Mouse (Mus musculus) yolk sac, embryonic 10.5 days (tissue): Measurements from ENCODE around the gene Hormad1.
A peak's percentile ranks its signal among the peaks of the same experiment; 100 is the strongest.
"Not testable (repeated sequence)": the region's sequence is repeated elsewhere in the genome, so short reads cannot be mapped to it uniquely, and the experiment has no call there.

Experiments
- DNase-seq: peaks from one replicate; pipeline ENCODE4 v3.0.0-alpha.2; 2017; ENCODE audit warnings: low spot score

Gene Hormad1

DNA sequence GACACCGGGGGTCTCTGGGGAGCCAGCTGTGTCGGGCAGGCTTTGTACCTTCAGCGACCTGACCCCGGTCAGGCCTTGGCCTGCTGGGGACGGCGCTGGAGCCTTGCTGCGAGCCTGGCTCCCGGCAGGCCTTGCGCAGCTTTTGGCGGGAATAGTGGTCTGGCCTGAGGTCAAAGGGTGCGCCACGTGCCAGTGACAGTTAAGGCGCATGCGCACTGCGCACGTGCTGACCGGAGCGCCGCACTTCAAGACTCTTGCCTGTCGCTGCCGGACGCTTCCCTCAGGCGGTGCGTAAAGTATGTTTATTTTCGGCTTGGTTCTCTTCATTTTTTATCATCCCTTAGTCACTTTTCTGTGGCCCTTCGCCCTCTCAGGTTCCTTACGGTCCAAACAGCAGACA lies at the start of gene Hormad1:
Hormad1 (plus strand) TSS at position 241 of the 400 bp plus-strand sequence.
- DNase-seq, result no peak

DNA sequence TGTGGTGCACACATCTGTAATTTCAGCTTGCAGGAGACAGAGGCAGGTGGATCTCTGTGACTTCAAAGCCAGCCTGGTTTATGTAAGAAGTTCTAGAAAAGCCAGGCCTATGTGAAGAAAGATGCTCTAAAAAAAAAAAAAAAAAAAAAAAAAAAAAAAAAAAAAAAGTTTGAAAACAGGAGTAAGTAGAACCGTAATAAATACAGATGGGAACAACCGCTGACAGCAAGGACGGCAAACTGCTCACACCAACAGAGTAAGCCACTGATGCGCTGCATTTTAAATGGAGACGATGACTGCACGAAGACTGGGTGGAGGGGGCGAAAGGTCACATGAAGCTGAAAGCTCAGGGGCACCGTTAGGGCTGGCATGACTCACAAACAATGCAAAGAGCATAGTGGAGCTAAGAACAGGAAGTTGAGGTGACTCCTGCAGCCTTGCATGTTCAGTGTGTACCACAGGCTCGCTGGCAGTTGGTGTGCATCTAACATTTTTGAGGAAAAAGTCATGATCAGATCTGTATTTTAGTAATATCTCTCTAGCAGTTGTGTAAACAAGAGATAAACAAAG lies 47.8 kb upstream of the Hormad1 start:
- DNase-seq, result no peak

DNA sequence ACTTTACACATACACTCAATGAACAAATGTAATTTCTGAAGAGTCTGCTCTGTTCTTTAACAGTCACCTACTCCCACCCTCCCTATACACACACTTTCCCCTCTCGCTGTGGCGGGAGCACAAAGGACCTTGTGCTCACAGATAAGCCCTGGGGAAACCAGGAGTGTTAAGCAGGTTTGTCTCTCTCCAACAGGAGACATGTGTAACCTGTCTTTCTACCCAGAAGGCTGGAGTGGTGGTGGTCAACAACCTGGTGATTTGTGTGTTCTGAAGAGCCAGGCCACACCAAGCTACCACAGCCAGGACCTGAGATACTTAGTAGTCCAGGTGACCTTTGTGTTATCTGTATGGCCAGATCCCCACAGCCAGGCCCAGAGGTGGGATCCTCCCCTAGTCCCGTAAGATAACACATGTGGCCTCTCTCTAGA lies 42.8 kb upstream of the Hormad1 start:
- peak; percentile 23 for DNase-seq

DNA sequence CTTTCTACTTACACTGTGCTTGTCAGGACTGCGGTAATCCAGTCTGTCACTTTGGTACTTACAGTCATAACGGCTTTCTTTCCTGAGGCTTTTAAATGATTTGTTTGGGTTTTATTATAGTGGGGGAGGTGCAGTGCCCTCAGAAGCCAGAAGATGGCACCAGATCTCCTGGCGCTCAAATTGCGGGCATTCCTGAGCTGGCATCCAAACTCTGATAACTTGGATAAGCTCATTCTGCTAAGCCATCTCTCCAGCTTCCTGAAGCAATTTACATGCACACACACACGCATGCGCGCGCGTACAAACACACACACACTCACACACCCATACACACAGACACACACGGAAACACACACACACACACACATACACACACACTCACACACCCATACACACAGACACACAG lies 42.0 kb upstream of the Hormad1 start:
- DNase-seq, result peak; percentile 66

DNA sequence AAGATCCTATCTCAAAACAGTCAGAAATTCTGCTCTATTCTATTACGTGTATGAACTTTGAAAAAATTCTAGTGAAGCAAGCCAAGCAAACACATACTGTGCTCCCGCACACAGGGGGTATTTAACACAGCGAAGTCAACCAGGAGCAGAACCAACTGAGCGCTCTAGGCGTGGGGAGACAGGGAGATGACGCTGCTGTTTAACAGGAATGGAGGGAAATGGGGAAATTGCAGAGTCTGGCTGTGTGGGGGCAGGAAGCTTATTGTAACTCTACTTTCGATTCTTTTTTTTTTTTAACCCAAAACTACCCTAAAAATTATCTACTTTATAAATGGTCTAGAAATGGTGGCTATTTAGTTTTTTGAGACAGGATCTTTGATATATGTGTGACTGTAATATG lies 40.6 kb upstream of the Hormad1 start:
- DNase-seq, result no peak

DNA sequence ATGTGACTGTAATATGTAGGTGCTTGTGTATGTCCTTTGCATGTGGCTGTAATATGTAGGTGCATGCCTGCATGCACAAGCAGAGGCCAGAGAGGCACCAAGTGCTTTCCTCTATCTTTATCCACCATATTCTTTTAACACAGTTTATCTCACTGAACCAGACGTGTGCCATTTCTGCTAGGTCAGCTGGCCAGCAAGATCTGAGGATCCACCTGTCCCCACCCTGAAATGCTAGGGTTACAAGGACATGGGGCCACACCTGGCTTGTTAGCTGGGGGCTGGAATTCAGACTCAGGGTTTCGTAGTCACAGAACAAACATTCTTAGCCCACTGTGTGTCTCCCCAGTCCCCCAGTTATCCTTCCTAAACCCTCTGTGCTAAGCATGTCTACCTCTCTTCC lies 40.2 kb upstream of the Hormad1 start:
- peak; percentile 41 for DNase-seq

DNA sequence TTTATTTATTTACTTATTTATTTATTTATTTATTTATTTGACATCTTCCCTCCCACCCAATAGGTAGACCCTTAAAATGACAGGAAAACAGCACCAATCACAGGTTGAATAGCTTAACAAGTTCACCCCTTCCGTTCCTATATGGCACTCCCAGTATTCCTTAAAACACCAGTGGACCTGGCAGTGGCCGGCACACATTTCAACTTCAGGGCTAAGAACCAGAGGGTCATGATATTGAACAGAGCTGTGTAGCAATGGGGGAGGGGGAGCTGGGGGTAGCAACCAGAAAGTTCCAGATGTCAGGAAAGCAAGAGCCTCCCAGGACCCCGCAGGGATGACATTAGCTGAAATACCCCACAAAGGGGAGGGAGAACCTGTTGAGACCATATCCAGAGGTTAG lies 39.4 kb upstream of the Hormad1 start:
- DNase-seq, result no peak

DNA sequence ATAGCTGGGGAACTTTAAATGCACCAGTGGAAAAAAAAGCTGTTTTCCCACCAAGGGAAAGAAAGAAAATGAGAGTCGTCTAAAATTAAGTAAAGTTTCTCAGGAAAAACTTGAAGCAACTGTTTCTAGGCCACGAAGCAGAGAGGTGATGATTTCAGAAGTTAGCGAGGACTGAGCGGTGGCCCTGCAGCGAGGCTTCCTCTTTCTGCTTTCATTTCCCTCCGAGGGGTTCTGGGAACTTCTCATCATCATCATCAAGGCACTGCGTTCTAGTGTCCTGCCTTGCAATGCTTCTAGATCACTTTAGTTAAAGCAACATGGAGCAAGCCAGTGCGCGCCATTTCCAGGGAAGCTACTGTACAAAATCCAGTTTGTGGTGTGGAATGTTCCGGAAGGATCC lies 38.3 kb upstream of the Hormad1 start:
- no peak for DNase-seq

DNA sequence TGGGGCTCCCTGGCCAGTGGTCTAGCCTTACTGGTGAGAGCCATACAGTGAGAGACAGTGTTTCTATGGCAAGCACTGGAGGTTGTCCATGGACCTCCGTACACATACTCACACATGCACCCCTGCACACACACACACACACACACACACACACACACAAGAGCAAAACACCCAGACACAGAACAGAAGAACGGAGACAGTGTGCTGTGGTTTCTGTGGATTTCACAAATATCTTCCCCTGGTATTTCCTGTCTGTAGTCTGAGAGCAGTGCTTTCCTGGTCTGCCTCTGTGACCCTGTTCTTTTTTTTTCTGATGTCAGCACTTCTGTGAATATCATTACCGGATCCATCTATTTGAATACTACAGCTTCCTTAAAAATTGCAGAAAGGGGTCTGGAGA lies 35.8 kb upstream of the Hormad1 start:
- DNase-seq, result peak; percentile 41

DNA sequence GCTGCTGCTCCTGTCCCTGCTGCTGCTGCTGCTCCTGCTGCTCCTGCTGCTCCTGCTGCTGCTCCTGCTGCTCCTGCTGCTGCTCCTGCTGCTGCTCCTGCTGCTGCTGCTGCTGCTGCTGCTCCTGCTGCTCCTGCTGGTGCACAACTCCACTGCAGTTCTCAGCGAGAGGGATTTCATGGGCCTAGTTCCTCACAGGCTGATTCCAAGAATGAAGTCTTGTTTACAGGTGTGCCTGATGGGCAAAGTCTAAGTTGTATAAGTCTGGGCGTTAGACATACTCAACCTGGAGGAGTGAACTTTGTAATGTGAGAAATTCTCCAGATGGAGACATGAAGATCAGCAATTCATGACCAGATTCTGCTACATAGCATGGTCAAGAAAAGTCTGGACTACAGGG lies 34.8 kb upstream of the Hormad1 start:
- peak; percentile 74 for DNase-seq

DNA sequence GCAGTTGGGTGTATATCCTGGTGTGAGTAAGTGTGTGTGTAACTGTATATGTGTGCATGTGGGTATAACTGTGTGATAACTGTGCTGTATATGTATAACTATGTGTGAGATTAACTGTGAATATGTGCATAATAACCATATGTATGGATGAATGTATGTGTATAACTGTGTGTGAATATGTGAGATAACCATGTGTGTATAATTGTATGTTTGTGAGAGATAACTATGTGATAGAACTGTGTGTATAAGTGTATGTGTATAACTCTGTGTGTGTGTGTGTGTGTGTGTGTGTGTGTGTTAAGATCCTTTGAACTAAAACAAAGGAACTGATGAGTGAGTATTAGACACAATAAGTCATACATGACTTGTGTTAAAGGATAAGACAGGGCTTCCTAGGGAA lies 33.4 kb upstream of the Hormad1 start:
- DNase-seq, result no peak

DNA sequence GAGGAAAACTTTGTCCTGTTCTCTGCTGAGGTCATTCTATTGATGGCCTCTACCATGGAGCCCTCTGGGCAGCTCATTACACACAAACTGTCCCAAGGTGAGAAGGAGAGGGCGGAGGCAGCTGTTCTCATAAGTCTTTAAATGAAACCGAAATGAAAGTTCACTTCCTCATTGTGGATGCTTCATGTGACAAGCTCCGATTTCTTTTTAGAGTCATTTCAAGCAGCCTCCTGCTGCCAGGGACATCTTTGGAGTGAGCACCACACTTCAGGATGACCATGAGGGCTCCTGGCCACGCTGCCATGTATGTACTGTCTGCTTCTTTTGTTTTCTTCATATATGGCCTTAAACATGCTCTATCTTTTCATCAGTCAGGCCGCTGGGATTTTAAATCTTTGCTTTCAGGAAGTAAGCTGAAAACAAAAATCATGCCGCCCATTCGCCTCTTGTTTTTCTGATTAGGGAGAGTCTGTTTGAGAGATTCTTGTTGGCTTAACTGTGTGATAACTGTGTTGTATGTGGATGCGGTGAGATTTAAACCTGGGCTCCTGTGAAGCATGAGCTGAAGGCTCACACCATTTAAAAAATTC lies 32.8 kb upstream of the Hormad1 start, which contains the start of gene Ctss:
Ctss (plus strand) TSS at position 165 of the 590 bp plus-strand sequence.
- DNase-seq, result no peak

DNA sequence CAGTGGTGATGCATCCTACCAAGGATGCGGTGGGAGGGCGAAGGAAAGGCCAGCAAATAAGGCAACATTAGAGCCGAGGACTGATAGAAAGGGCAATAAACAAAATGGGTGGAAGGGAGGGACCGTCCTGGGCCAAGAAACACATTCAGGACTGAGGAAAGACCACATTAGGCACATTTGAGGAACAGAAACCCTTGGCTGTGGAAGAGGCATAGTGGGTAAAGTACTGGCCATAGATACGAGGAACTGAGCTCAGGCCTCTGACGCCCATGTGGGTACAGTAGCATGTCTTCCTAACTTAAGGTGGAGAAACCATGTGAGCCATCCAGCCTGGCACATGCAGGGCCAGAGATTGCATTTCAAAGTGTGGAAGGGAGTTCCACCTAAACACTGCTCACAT lies 29.7 kb upstream of the Hormad1 start:
- no peak for DNase-seq

DNA sequence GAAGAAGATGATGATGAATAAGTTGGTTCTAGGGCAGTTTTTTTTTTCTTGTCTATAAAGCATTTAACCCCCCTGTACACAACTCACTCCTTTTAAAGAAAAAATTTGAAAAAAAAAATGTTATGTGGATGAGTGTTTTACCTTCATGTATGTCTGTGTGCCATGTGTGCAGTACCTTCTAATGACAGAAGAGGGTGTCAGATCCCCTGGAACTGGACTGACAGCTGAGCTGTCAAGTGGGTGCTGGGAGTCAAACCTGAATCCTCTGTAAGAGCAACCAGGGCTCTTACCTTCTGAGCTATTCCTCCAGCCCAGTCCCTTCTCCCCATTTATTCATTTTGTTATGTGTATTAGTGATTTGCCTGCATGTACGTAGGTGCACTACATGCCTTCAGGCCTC lies 28.5 kb upstream of the Hormad1 start:
- no peak for DNase-seq

DNA sequence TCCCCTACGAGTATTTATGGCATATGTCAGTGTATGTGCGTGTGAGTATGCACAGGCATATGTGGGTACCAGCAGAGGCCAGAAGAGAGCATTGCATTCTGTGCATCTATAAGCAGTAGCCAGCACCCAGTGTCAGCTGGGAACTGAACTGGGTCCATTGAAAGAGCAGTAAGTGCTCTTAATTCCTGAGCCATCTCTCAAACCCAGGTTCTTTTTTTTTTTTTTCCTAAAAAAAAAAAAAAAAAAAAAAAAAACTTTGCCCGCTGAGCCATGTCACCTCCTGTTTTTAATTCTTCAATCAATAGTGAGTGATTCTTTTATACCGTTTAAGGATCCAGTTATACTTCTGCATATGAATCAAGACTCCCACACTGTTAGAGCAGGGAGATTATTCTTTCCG lies 26.1 kb upstream of the Hormad1 start:
- no peak for DNase-seq

DNA sequence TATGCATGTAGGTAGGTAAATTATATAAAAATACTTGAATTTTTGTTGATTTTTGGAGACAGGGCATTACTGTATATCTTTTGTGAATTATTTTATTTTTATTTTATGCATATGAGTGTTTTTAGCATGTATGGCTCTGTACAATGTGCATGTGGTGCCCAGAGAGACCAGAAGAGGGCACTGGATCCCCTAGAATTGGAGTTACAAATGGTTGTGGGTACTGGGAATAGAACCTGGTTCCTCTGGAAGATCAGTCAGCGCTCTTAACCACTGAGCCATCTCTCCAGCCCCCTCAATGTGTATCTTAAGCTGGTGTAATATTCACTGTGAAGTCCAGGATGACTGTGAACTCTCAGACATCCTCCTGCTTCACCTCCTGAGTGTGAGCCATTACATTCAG lies 24.6 kb upstream of the Hormad1 start:
- no peak for DNase-seq

DNA sequence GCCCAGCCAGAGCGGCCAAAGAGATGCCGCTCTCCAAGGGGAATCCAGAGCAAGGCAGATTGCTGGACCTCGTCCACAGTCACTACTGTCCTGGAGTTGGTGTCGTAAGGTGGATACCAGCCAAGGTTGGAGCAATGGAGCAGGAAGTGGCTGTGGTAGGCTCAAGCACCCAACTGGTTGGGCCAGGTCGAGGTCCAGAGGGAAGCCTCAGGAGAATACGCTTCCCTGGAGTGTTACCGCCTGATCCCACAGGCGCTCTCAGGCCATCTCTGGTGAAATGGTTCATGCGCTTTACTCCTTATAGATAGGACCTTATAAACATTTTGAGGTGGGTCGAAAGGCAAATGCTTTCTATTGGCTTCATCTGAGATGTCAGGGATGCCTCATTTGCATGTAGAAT lies 20.5 kb upstream of the Hormad1 start:
- no peak for DNase-seq

DNA sequence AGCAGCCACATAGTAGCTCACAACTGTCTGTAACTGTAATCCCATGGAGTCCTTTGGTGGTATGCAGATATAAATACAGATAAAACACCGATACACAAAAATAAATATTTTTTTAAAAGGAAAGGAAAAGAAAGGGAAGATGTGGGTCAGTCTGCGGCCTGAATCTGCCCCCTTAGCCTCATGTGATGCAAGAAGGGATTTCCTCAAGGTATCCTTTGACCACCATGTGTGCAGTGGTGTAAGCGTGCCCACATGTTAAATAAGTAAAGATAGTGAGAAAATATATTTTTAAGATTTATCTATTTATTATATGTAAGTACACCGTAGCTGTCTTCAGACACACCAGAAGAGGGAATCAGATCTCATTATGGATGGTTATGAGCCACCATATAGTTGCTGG lies 19.6 kb upstream of the Hormad1 start:
- DNase-seq, result no peak

DNA sequence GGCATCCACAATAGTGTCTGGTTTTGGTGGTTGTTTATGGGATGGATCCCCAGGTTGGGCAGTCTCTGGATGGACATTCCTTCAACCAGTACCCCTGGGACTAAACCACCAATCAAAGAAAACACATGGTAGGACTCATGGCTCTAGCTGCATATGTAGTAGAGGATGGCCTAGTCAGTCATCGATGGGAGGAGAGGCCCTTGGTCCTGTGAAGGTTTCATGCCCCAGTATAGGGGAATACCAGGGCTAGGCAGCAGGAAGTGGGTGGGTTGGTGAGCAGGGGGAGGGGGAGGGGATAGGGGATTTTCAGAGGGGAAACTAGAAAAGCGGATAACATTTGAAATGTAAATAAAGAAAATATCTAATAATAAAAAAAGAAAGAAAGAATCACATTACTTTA lies 18.3 kb upstream of the Hormad1 start:
- DNase-seq, result not testable (repeated sequence)

DNA sequence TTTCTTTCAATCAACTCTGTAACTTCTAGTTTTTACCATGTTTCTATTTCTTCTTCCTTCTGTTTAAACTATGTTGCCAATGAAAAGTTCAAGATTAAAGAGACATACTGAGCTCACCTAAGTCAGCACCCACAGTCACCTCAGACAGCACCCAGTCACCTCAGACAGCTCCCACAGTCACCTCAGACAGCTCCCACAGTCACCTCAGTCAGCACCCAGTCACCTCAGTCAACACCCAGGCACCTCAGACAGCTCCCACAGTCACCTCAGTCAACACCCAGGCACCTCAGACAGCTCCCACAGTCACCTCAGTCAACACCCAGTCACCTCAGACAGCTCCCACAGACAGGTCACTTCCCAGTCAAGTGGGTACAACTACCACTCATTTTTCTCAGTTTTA lies 17.3 kb upstream of the Hormad1 start:
- DNase-seq, result no peak

DNA sequence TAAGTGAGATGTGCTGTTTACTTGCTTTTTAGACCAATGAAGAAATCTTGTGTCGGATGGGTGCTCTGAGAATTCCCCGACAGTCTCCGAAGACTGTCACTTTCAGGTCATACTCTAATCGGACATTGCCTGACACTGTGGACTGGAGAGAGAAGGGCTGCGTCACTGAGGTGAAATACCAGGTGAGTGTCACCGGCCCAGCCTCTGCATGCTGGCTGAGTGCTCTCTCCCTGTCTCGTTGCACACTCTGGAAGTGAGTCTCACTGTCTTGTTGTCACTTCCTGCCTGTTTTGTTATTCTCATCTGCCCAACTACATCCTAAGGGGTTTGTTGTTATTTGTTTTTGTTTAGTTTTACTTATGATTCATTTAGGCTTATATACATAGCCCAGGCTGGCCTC lies 16.5 kb upstream of the Hormad1 start:
- DNase-seq, result no peak

DNA sequence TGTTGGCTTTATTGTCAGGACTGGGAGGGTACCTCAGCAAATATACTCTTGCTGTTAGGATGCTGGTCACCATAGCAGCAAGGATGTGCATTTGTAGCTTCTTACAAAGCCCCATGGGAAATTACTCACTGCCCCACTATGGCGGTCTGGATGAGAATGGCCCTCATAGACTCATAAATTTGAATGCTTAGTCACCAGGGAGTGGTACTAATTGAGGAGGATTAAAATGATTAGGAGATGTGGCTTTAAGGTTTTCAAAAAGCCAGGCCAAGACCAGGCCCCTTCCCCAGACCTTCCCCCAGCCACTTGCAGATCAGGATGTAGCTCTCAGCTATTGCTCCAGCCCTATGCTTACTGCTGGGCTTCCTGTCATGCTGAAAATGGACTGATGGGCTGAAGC lies 9.3 kb upstream of the Hormad1 start:
- DNase-seq, result no peak

DNA sequence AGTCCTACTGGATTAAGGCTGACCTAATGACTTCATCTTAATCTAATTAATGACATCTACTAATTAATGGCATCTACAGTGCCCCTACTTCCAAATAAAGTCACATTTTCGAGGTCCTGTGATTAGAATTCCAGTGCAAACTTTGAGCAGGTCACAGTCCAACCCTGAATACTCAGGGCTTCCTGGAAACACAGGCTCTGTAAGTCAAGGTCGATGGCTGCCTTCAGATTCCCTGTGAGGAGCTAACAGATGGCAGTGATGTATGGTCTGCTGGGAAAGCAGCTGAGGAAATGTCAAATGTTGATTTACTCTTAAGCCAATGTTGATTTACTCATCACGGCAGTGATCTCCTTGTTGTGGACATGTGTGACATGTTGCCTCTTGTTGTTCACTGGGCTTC lies 5.5 kb upstream of the Hormad1 start:
- DNase-seq, result peak; percentile 28

DNA sequence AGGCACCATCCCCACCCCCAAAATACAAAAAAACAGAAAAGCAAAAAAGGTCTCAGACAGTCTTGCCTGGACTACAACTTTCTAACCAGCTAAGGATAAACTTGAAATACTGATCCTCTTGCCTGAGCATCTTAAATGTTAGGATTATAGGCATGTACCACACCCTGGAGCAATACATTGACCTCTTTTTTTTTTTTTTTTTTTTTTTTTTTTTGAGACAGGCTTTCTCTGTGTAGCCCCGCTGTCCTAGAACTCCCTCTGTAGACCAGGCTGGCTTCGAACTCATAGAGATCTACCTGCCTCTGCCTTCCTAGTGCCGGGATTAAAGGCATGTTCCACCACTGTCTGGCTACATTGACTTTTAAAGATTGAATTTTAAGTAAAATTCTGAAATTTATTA lies 1.3 kb downstream of the Hormad1 start:
- DNase-seq, result no peak
